Mouse (Mus musculus) MEL (cell line): Measurements from ENCODE around the gene Emc1.

Experiments used
- CTCF ChIP-seq, 3 experiments: IDR thresholded peaks in 2 of 3; conservative IDR thresholded peaks in 1 of 3; 2 replicates each; pipeline ENCODE4 v1.5.1; 2011 to 2012; ENCODE audit warnings: low read length in 3 of 3, low read depth in 2 of 3, mild to moderate bottlenecking in 2 of 3, improper control_type of control experiment in 1 of 3, inconsistent platforms in 1 of 3, mixed read lengths in 1 of 3, moderate library complexity in 1 of 3; ENCODE audit not compliant: control insufficient read depth in 1 of 3, insufficient read depth in 1 of 3, poor library complexity in 1 of 3, severe bottlenecking in 1 of 3
- E2F4 ChIP-seq: IDR thresholded peaks from 2 replicates; pipeline ENCODE4 v1.6.1; 2011; ENCODE audit warnings: low read depth, low read length, improper control_type of control experiment, borderline replicate concordance
- ELF1 ChIP-seq: IDR thresholded peaks from 2 replicates; pipeline ENCODE4 v1.6.1; 2014; ENCODE audit warnings: low read depth, mild to moderate bottlenecking, inconsistent platforms, low read length, improper control_type of control experiment, moderate library complexity
- JUND ChIP-seq: IDR thresholded peaks from 2 replicates; pipeline ENCODE4 v1.6.1; 2011; ENCODE audit warnings: low read depth, mild to moderate bottlenecking, improper control_type of control experiment, low read length
- MAX ChIP-seq: IDR thresholded peaks from 2 replicates; pipeline ENCODE4 v1.6.1; 2011; ENCODE audit warnings: low read length, improper control_type of control experiment
- POLR2A ChIP-seq, 2 experiments: IDR thresholded peaks; 2 replicates each; pipeline ENCODE4 v1.6.1; 2011 to 2012; ENCODE audit warnings: low read length in 2 of 2, mild to moderate bottlenecking in 2 of 2, control low read depth in 1 of 2, improper control_type of control experiment in 1 of 2, low read depth in 1 of 2, moderate library complexity in 1 of 2; ENCODE audit not compliant: control insufficient read depth in 1 of 2, insufficient read depth in 1 of 2, poor library complexity in 1 of 2
- RCOR1 ChIP-seq: IDR thresholded peaks from 2 replicates; pipeline ENCODE4 v1.6.1; 2012; ENCODE audit warnings: low read depth, mild to moderate bottlenecking, inconsistent platforms, low read length, improper control_type of control experiment
- SIN3A ChIP-seq: IDR thresholded peaks from 2 replicates; pipeline ENCODE4 v1.6.1; 2012; ENCODE audit warnings: low read length, improper control_type of control experiment, inconsistent platforms
- USF1 ChIP-seq: IDR thresholded peaks from 2 replicates; pipeline ENCODE4 v1.6.1; 2014; ENCODE audit warnings: low read depth, mild to moderate bottlenecking, inconsistent platforms, low read length, improper control_type of control experiment, moderate library complexity
- USF2 ChIP-seq, 2 experiments: IDR thresholded peaks; 2 replicates each; pipeline ENCODE4 v1.6.1; 2011 to 2012; ENCODE audit warnings: improper control_type of control experiment in 2 of 2, low read length in 2 of 2, borderline replicate concordance in 1 of 2, inconsistent platforms in 1 of 2, low read depth in 1 of 2, mild to moderate bottlenecking in 1 of 2; ENCODE audit not compliant: insufficient read depth in 1 of 2
- ZNF384 ChIP-seq: IDR thresholded peaks from 2 replicates; pipeline ENCODE4 v1.6.1; 2012; ENCODE audit warnings: low read depth, mild to moderate bottlenecking, inconsistent platforms, low read length, improper control_type of control experiment

- TF ChIP-seq JUND (no peak), SIN3A (no peak), CTCF (IDR thresholded peaks at IDR 0.05 in 2 of 3, conservative IDR thresholded peaks at IDR 0.05 in 1 of 3; ENCODE audit: control insufficient read depth in 1 of 3, insufficient read depth in 1 of 3, low read depth in 2 of 3, low read length in 3 of 3, poor library complexity in 1 of 3, severe bottlenecking in 1 of 3) (no peak), E2F4 (no peak), POLR2A (IDR thresholded peaks at IDR 0.05; ENCODE audit: control insufficient read depth in 1 of 2, insufficient read depth in 1 of 2, low read depth in 1 of 2, low read length in 2 of 2, poor library complexity in 1 of 2) (no peak; a peak in 1 of 4 replicates), USF1 (no peak), ZNF384 (no peak), ELF1 (no peak), USF2 (IDR thresholded peaks at IDR 0.05; ENCODE audit: borderline replicate concordance in 1 of 2, insufficient read depth in 1 of 2, low read depth in 1 of 2, low read length in 2 of 2) (no peak), RCOR1 (no peak), MAX (no peak)
Measured at GRCm38 (mm10) chr4:139373130-139373529, 20.7 kb downstream of the Emc1 start.
